Mouse (Mus musculus): ENCODE results near the gene Ccdc9b. TPM values are rescaled to one million over a fixed set of nuclear protein-coding genes. Genes with fewer than 3 reads are reported as not detected.

The Ccdc9b gene
- total and polyA plus RNA-seq, 2 experiments from 2014 or later, result 3.3 to 6.8 TPM

- H3K27ac ChIP-seq (ENCODE audit: low read depth), result no peak overlapping the region
- DNase-seq (ENCODE audit: low spot score) (peak; percentile 43), ATAC-seq (ENCODE audit: insufficient read depth, low read depth) (peak; percentile 61)
- no peaks in the 10 kb centered on the region for H3K9me3 ChIP-seq (replicated peaks; ENCODE audit: control insufficient read depth, low read length)
- H3K4me2 ChIP-seq (ENCODE audit: low read depth, low read length), result peak overlapping the region; percentile 56
- H3K9ac ChIP-seq (replicated peaks; ENCODE audit: low read depth, low read length), result no peak overlapping the region
- TF ChIP-seq CTCF (IDR thresholded peaks at IDR 0.05; ENCODE audit: low read depth) (peak; percentile 53), EP300 (IDR thresholded peaks at IDR 0.05; ENCODE audit: low read depth) (no peak)
- peaks cover 7% of the 10 kb centered on the region for H3K4me1 ChIP-seq (ENCODE audit: control insufficient read depth, insufficient read depth)
- H3K4me3 ChIP-seq (ENCODE audit: low read depth, low read length), result peak overlapping the region; percentile 23
- WGBS, result 17% methylated on average over 44 of the region's 44 CpGs
- no peaks in the 10 kb centered on the region for H3K36me3 ChIP-seq (replicated peaks; ENCODE audit: control insufficient read depth, insufficient read depth, low read length)
- no peaks in the 10 kb centered on the region for H3K27me3 ChIP-seq (ENCODE audit: control insufficient read depth, insufficient read depth, low read length)
Measured at GRCm38 (mm10) chr2:118790551-118791525, 28.4 kb upstream of the Ccdc9b start.

- Histone ChIP-seq H3K9me3 (replicated peaks; ENCODE audit: control insufficient read depth, low read length) (no peaks in the 10 kb centered on the region), H3K27me3 (ENCODE audit: control insufficient read depth, insufficient read depth, low read length) (no peaks in the 10 kb centered on the region), H3K4me3 (ENCODE audit: low read depth, low read length) (peak overlapping the region; percentile 23), H3K9ac (replicated peaks; ENCODE audit: low read depth, low read length) (no peak overlapping the region), H3K4me1 (ENCODE audit: control insufficient read depth, insufficient read depth) (peaks cover 7% of the 10 kb centered on the region), H3K4me2 (ENCODE audit: low read depth, low read length) (peak overlapping the region; percentile 56), H3K27ac (ENCODE audit: low read depth) (no peak overlapping the region), H3K36me3 (replicated peaks; ENCODE audit: control insufficient read depth, insufficient read depth, low read length) (no peaks in the 10 kb centered on the region)
- DNase-seq (ENCODE audit: low spot score) (no peak), ATAC-seq (ENCODE audit: insufficient read depth, low read depth) (no peak)
- WGBS, result 55% methylated on average over 12 of the region's 12 CpGs
- TF ChIP-seq EP300 (IDR thresholded peaks at IDR 0.05; ENCODE audit: low read depth) (no peak), CTCF (IDR thresholded peaks at IDR 0.05; ENCODE audit: low read depth) (no peak)
Measured at GRCm38 (mm10) chr2:118790221-118790550, 27.7 kb upstream of the Ccdc9b start.

- H3K4me2 ChIP-seq (ENCODE audit: low read depth, low read length), result no peak overlapping the region
- H3K27ac ChIP-seq (ENCODE audit: low read depth), result no peak overlapping the region
- peaks cover 7% of the 10 kb centered on the region for H3K4me1 ChIP-seq (ENCODE audit: control insufficient read depth, insufficient read depth)
- TF ChIP-seq CTCF (IDR thresholded peaks at IDR 0.05; ENCODE audit: low read depth), result no peak
- TF ChIP-seq EP300 (IDR thresholded peaks at IDR 0.05; ENCODE audit: low read depth), result no peak
- WGBS, result 82% methylated on average over 11 of the region's 11 CpGs
- no peaks in the 10 kb centered on the region for H3K27me3 ChIP-seq (ENCODE audit: control insufficient read depth, insufficient read depth, low read length)
- H3K36me3 ChIP-seq (replicated peaks; ENCODE audit: control insufficient read depth, insufficient read depth, low read length), result no peaks in the 10 kb centered on the region
- ATAC-seq (ENCODE audit: insufficient read depth, low read depth) (no peak), DNase-seq (ENCODE audit: low spot score) (no peak)
- H3K9ac ChIP-seq (replicated peaks; ENCODE audit: low read depth, low read length), result no peak overlapping the region
- no peaks in the 10 kb centered on the region for H3K9me3 ChIP-seq (replicated peaks; ENCODE audit: control insufficient read depth, low read length)
- no peak overlapping the region for H3K4me3 ChIP-seq (ENCODE audit: low read depth, low read length)
Measured at GRCm38 (mm10) chr2:118789501-118789900, 27.0 kb upstream of the Ccdc9b start.

GRCm38 (mm10) chr2:118786525-118786924, 24.1 kb upstream of the Ccdc9b start:
- H3K27me3 ChIP-seq (ENCODE audit: control insufficient read depth, insufficient read depth, low read length), result no peaks in the 10 kb centered on the region
- no peak overlapping the region for H3K27ac ChIP-seq (ENCODE audit: low read depth)
- H3K4me2 ChIP-seq (ENCODE audit: low read depth, low read length), result no peak overlapping the region
- H3K36me3 ChIP-seq (replicated peaks; ENCODE audit: control insufficient read depth, insufficient read depth, low read length), result no peaks in the 10 kb centered on the region
- H3K4me3 ChIP-seq (ENCODE audit: low read depth, low read length), result no peak overlapping the region
- ATAC-seq (ENCODE audit: insufficient read depth, low read depth) (no peak), DNase-seq (ENCODE audit: low spot score) (no peak)
- H3K9ac ChIP-seq (replicated peaks; ENCODE audit: low read depth, low read length), result no peak overlapping the region
- WGBS, result 66% methylated on average over 5 of the region's 5 CpGs
- no peaks in the 10 kb centered on the region for H3K9me3 ChIP-seq (replicated peaks; ENCODE audit: control insufficient read depth, low read length)
- peaks cover 7% of the 10 kb centered on the region for H3K4me1 ChIP-seq (ENCODE audit: control insufficient read depth, insufficient read depth)
- TF ChIP-seq EP300 (IDR thresholded peaks at IDR 0.05; ENCODE audit: low read depth), result no peak
- no peak for TF ChIP-seq CTCF (IDR thresholded peaks at IDR 0.05; ENCODE audit: low read depth)

GRCm38 (mm10) chr2:118783663-118784062, 21.2 kb upstream of the Ccdc9b start:
- Histone ChIP-seq H3K4me2 (ENCODE audit: low read depth, low read length) (no peak overlapping the region), H3K9me3 (replicated peaks; ENCODE audit: control insufficient read depth, low read length) (no peaks in the 10 kb centered on the region), H3K4me3 (ENCODE audit: low read depth, low read length) (no peak overlapping the region), H3K9ac (replicated peaks; ENCODE audit: low read depth, low read length) (no peak overlapping the region), H3K27ac (ENCODE audit: low read depth) (no peak overlapping the region), H3K27me3 (ENCODE audit: control insufficient read depth, insufficient read depth, low read length) (0 out of 2 replicates have a peak, but pooled peaks cover 4% of the 10 kb centered on the region), H3K4me1 (ENCODE audit: control insufficient read depth, insufficient read depth) (no peaks in the 10 kb centered on the region), H3K36me3 (replicated peaks; ENCODE audit: control insufficient read depth, insufficient read depth, low read length) (no peaks in the 10 kb centered on the region)
- ATAC-seq (ENCODE audit: insufficient read depth, low read depth) (no peak), DNase-seq (ENCODE audit: low spot score) (no peak)
- TF ChIP-seq EP300 (IDR thresholded peaks at IDR 0.05; ENCODE audit: low read depth), result no peak
- no peak for TF ChIP-seq CTCF (IDR thresholded peaks at IDR 0.05; ENCODE audit: low read depth)
- WGBS, result 85% methylated on average over 7 of the region's 7 CpGs

All from heart, postnatal 0 days (tissue).